Mouse (Mus musculus) cortical plate, adult 2 months (tissue): ENCODE measurements around the gene Ptpre. TPM values are rescaled to one million over a fixed set of nuclear protein-coding genes. Genes with fewer than 3 reads are reported as not detected.

Experiments
- H3K27ac ChIP-seq: fragments of 200-500 bp; 2 replicates; pipeline ENCODE4 v1.5.1; 2012; ENCODE audit warnings: low read length, control low read depth, inconsistent platforms; ENCODE audit not compliant: insufficient read depth
- H3K4me1 ChIP-seq: fragments of 200-500 bp; 2 replicates; pipeline ENCODE4 v1.6.1; 2011; ENCODE audit warnings: low read length; ENCODE audit not compliant: control insufficient read depth, insufficient read depth
- H3K4me3 ChIP-seq: fragments of 200-500 bp; 2 replicates; pipeline ENCODE4 v1.5.1; 2011; ENCODE audit warnings: mild to moderate bottlenecking, low read length, control low read depth; ENCODE audit not compliant: insufficient read depth
- CTCF ChIP-seq: fragments of 200-500 bp; IDR thresholded peaks from 2 replicates; pipeline ENCODE4 v1.5.1; 2011; ENCODE audit warnings: mild to moderate bottlenecking, control low read depth, low read length; ENCODE audit not compliant: insufficient read depth; ENCODE audit errors: extremely low read depth
- POLR2A ChIP-seq: fragments of 200-500 bp; IDR thresholded peaks from 2 replicates; pipeline ENCODE4 v1.6.1; 2011; ENCODE audit warnings: mild to moderate bottlenecking, low read length, control low read depth; ENCODE audit not compliant: insufficient read depth; ENCODE audit errors: extremely low read depth
- polyA plus RNA-seq: library from polyadenylated mRNA; depleted of rRNA; stranded (reverse); fragments of >200 nt; gene quantifications from 2 replicates; pipeline ENCODE4 v1.2.3, GENCODE M21; 2012

Gene Ptpre
- polyA plus RNA-seq, 1 experiment, result 13.3 TPM

- TF ChIP-seq CTCF (no peak), POLR2A (no peak)
- no peak overlapping the region for H3K4me3 ChIP-seq
- H3K27ac ChIP-seq, result no peak overlapping the region
- peaks cover 5% of the 10 kb centered on the region for H3K4me1 ChIP-seq
Measured at GRCm38 (mm10) chr7:135601607-135602006, 64.3 kb downstream of the Ptpre start.

GRCm38 (mm10) chr7:135602265-135602664 is 65.0 kb downstream of the Ptpre start:
- Histone ChIP-seq H3K4me3 (no peak overlapping the region), H3K4me1 (peaks cover 2% of the 10 kb centered on the region; the same call in 1 of the 2 replicates), H3K27ac (no peak overlapping the region)
- TF ChIP-seq CTCF, result no peak
- TF ChIP-seq POLR2A, result no peak

GRCm38 (mm10) chr7:135602881-135603523 is 65.7 kb downstream of the Ptpre start:
- Histone ChIP-seq H3K27ac (no peak overlapping the region), H3K4me1 (no peaks in the 10 kb centered on the region; the same call in 1 of the 2 replicates)
- TF ChIP-seq CTCF, result no peak

GRCm38 (mm10) chr7:135605002-135605803 is 67.9 kb downstream of the Ptpre start:
- no peak for TF ChIP-seq CTCF
- no peak for TF ChIP-seq POLR2A
- H3K4me3 ChIP-seq, result no peak overlapping the region
- no peak overlapping the region for H3K27ac ChIP-seq
- H3K4me1 ChIP-seq, result no peaks in the 10 kb centered on the region; the same call in 1 of the 2 replicates

More at GRCm38 (mm10) chr7:135602881-135603523, 65.7 kb downstream of the Ptpre start:
- no peak overlapping the region for H3K4me3 ChIP-seq

GRCm38 (mm10) chr7:135605804-135606072 is 68.5 kb downstream of the Ptpre start:
- no peak for TF ChIP-seq POLR2A
- TF ChIP-seq CTCF, result no peak
- H3K27ac ChIP-seq, result no peak overlapping the region
- no peaks in the 10 kb centered on the region; the same call in 1 of the 2 replicates for H3K4me1 ChIP-seq
- no peak overlapping the region for H3K4me3 ChIP-seq

GRCm38 (mm10) chr7:135608208-135608607 is 70.9 kb downstream of the Ptpre start:
- H3K4me1 ChIP-seq, result no peaks in the 10 kb centered on the region; the same call in none of the 2 replicates
- TF ChIP-seq CTCF, result no peak
- TF ChIP-seq POLR2A, result no peak
- H3K4me3 ChIP-seq, result no peak overlapping the region
- H3K27ac ChIP-seq, result no peak overlapping the region

GRCm38 (mm10) chr7:135609028-135609427 is 71.7 kb downstream of the Ptpre start:
- TF ChIP-seq POLR2A (no peak), CTCF (no peak)
- no peak overlapping the region for H3K4me3 ChIP-seq
- no peaks in the 10 kb centered on the region; the same call in 1 of the 2 replicates for H3K4me1 ChIP-seq
- H3K27ac ChIP-seq, result no peak overlapping the region

GRCm38 (mm10) chr7:135609655-135610054 is 72.4 kb downstream of the Ptpre start:
- no peak overlapping the region for H3K27ac ChIP-seq

GRCm38 (mm10) chr7:135612276-135612675 is 75.0 kb downstream of the Ptpre start:
- no peak overlapping the region for H3K27ac ChIP-seq
- TF ChIP-seq POLR2A, result no peak
- no peak for TF ChIP-seq CTCF
- no peak overlapping the region for H3K4me3 ChIP-seq
- H3K4me1 ChIP-seq, result peaks cover 2% of the 10 kb centered on the region

More at GRCm38 (mm10) chr7:135609655-135610054, 72.4 kb downstream of the Ptpre start:
- no peaks in the 10 kb centered on the region; the same call in 1 of the 2 replicates for H3K4me1 ChIP-seq
- H3K4me3 ChIP-seq, result no peak overlapping the region
- TF ChIP-seq POLR2A, result no peak
- TF ChIP-seq CTCF, result no peak

- H3K27ac ChIP-seq, result no peak overlapping the region
- no peak overlapping the region for H3K4me3 ChIP-seq
- no peak for TF ChIP-seq CTCF
- TF ChIP-seq POLR2A, result no peak
- H3K4me1 ChIP-seq, result peaks cover 2% of the 10 kb centered on the region
Measured at GRCm38 (mm10) chr7:135612801-135613200, 75.5 kb downstream of the Ptpre start.

- Histone ChIP-seq H3K4me1 (peaks cover 4% of the 10 kb centered on the region), H3K4me3 (no peak overlapping the region), H3K27ac (no peak overlapping the region)
- TF ChIP-seq POLR2A (no peak), CTCF (no peak)
Measured at GRCm38 (mm10) chr7:135613380-135613779, 76.1 kb downstream of the Ptpre start.
